Mouse (Mus musculus): Measurements from ENCODE around the gene Asb6. TPM values are rescaled to one million over a fixed set of nuclear protein-coding genes. Genes with fewer than 3 reads are reported as not detected.
A peak's percentile ranks its signal among the peaks of the same experiment; 100 is the strongest.

The Asb6 gene
- polyA plus RNA-seq, 1 experiment from 2014 or later, result 28.0 TPM

GRCm38 (mm10) chr2:30808296-30808655, 21.9 kb downstream of the Asb6 start:
- H3K4me3 ChIP-seq (replicated peaks; ENCODE audit: low read length), result peak overlapping the region; percentile 87
- no peak for ATAC-seq (ENCODE audit: insufficient read depth, low FRiP score)
- H3K4me2 ChIP-seq (ENCODE audit: low read depth, low read length), result peak overlapping the region; percentile 85
- H3K4me1 ChIP-seq (ENCODE audit: control insufficient read depth, insufficient read depth, low read length), result peaks cover 10% of the 10 kb centered on the region; the same call in 1 of the 2 replicates
- 2% methylated on average over 10 of the region's 10 CpGs for WGBS
- peak overlapping the region; percentile 90 for H3K9ac ChIP-seq (ENCODE audit: low read length)
- H3K9me3 ChIP-seq (replicated peaks; ENCODE audit: control insufficient read depth, low read length), result no peaks in the 10 kb centered on the region
- H3K36me3 ChIP-seq (ENCODE audit: control insufficient read depth, insufficient read depth, low read length), result peaks cover under 1% of the 10 kb centered on the region; the same call in 1 of the 2 replicates
- no peaks in the 10 kb centered on the region for H3K27me3 ChIP-seq (ENCODE audit: control insufficient read depth, insufficient read depth, low read length)
- peak overlapping the region; percentile 79 for H3K27ac ChIP-seq (ENCODE audit: low read length)

- Histone ChIP-seq H3K36me3 (ENCODE audit: control insufficient read depth, insufficient read depth, low read length) (no peaks in the 10 kb centered on the region), H3K4me3 (replicated peaks; ENCODE audit: low read length) (peak within 1 kb of the TSS; percentile 87), H3K9me3 (replicated peaks; ENCODE audit: control insufficient read depth, low read length) (no peaks in the 10 kb centered on the region), H3K27me3 (ENCODE audit: control insufficient read depth, insufficient read depth, low read length) (no peaks in the 10 kb centered on the region), H3K4me2 (ENCODE audit: low read depth, low read length) (peak within 1 kb of the TSS; percentile 85), H3K9ac (ENCODE audit: low read length) (peak within 1 kb of the TSS; percentile 90), H3K4me1 (ENCODE audit: control insufficient read depth, insufficient read depth, low read length) (peaks cover 10% of the 10 kb centered on the region; the same call in 1 of the 2 replicates), H3K27ac (ENCODE audit: low read length) (peak within 1 kb of the TSS; percentile 79)
- peak; percentile 99 for ATAC-seq (ENCODE audit: insufficient read depth, low FRiP score)
- WGBS, result 0% methylated on average over 42 of the region's 44 CpGs
Observed at GRCm38 (mm10) chr2:30807648-30808295, 22.4 kb downstream of the Asb6 start, which contains the start of gene Ntmt1. TSS of gene Ntmt1 (plus strand) at chr2:30807826.

GRCm38 (mm10) chr2:30807147-30807647, 22.9 kb downstream of the Asb6 start:
- Histone ChIP-seq H3K9me3 (replicated peaks; ENCODE audit: control insufficient read depth, low read length) (no peaks in the 10 kb centered on the region), H3K4me2 (ENCODE audit: low read depth, low read length) (peak overlapping the region; percentile 85), H3K36me3 (ENCODE audit: control insufficient read depth, insufficient read depth, low read length) (no peaks in the 10 kb centered on the region), H3K9ac (ENCODE audit: low read length) (peak overlapping the region; percentile 83), H3K4me3 (replicated peaks; ENCODE audit: low read length) (peak overlapping the region; percentile 87), H3K27ac (ENCODE audit: low read length) (peak overlapping the region; percentile 62), H3K4me1 (ENCODE audit: control insufficient read depth, insufficient read depth, low read length) (peaks cover 10% of the 10 kb centered on the region; the same call in 1 of the 2 replicates), H3K27me3 (ENCODE audit: control insufficient read depth, insufficient read depth, low read length) (no peaks in the 10 kb centered on the region)
- ATAC-seq (ENCODE audit: insufficient read depth, low FRiP score), result peak; percentile 6
- 6% methylated on average over 28 of the region's 28 CpGs for WGBS

- no peak overlapping the region for H3K4me2 ChIP-seq (ENCODE audit: low read depth, low read length)
- 82% methylated on average over 2 of the region's 2 CpGs for WGBS
- no peak for ATAC-seq (ENCODE audit: insufficient read depth, low FRiP score)
- H3K27ac ChIP-seq (ENCODE audit: low read length), result no peak overlapping the region
- no peaks in the 10 kb centered on the region for H3K9me3 ChIP-seq (replicated peaks; ENCODE audit: control insufficient read depth, low read length)
- no peaks in the 10 kb centered on the region for H3K27me3 ChIP-seq (ENCODE audit: control insufficient read depth, insufficient read depth, low read length)
- H3K4me1 ChIP-seq (ENCODE audit: control insufficient read depth, insufficient read depth, low read length), result peaks cover 13% of the 10 kb centered on the region
- no peak overlapping the region for H3K4me3 ChIP-seq (replicated peaks; ENCODE audit: low read length)
- H3K9ac ChIP-seq (ENCODE audit: low read length), result no peak overlapping the region
- H3K36me3 ChIP-seq (ENCODE audit: control insufficient read depth, insufficient read depth, low read length), result no peaks in the 10 kb centered on the region
Observed at GRCm38 (mm10) chr2:30805983-30806382, 24.1 kb downstream of the Asb6 start.

GRCm38 (mm10) chr2:30803604-30804003, 26.5 kb downstream of the Asb6 start, which contains the start of gene 1700001O22Rik:
TSS of gene 1700001O22Rik (minus strand) at chr2:30803661.
- H3K27ac ChIP-seq (ENCODE audit: low read length), result no peak within 1 kb of the TSS
- H3K27me3 ChIP-seq (ENCODE audit: control insufficient read depth, insufficient read depth, low read length), result no peaks in the 10 kb centered on the region
- ATAC-seq (ENCODE audit: insufficient read depth, low FRiP score), result no peak
- no peak within 1 kb of the TSS for H3K4me2 ChIP-seq (ENCODE audit: low read depth, low read length)
- no peaks in the 10 kb centered on the region for H3K9me3 ChIP-seq (replicated peaks; ENCODE audit: control insufficient read depth, low read length)
- peaks cover 4% of the 10 kb centered on the region; the same call in 1 of the 2 replicates for H3K4me1 ChIP-seq (ENCODE audit: control insufficient read depth, insufficient read depth, low read length)
- H3K9ac ChIP-seq (ENCODE audit: low read length), result no peak within 1 kb of the TSS
- no peak within 1 kb of the TSS for H3K4me3 ChIP-seq (replicated peaks; ENCODE audit: low read length)
- no peaks in the 10 kb centered on the region for H3K36me3 ChIP-seq (ENCODE audit: control insufficient read depth, insufficient read depth, low read length)
- 81% methylated on average over 3 of the region's 3 CpGs for WGBS

GRCm38 (mm10) chr2:30801067-30801852, 28.9 kb downstream of the Asb6 start:
- peak overlapping the region; percentile 93 for H3K4me2 ChIP-seq (ENCODE audit: low read depth, low read length)
- peak; percentile 71 for ATAC-seq (ENCODE audit: insufficient read depth, low FRiP score)
- peak overlapping the region; percentile 53 for H3K4me3 ChIP-seq (replicated peaks; ENCODE audit: low read length)
- no peaks in the 10 kb centered on the region for H3K9me3 ChIP-seq (replicated peaks; ENCODE audit: control insufficient read depth, low read length)
- peaks cover 10% of the 10 kb centered on the region for H3K4me1 ChIP-seq (ENCODE audit: control insufficient read depth, insufficient read depth, low read length)
- no peaks in the 10 kb centered on the region for H3K27me3 ChIP-seq (ENCODE audit: control insufficient read depth, insufficient read depth, low read length)
- H3K9ac ChIP-seq (ENCODE audit: low read length), result peak overlapping the region; percentile 77
- H3K27ac ChIP-seq (ENCODE audit: low read length), result no peak overlapping the region
- no peaks in the 10 kb centered on the region for H3K36me3 ChIP-seq (ENCODE audit: control insufficient read depth, insufficient read depth, low read length)
- WGBS, result under 1% methylated on average over 77 of the region's 77 CpGs

- H3K4me3 ChIP-seq (replicated peaks; ENCODE audit: low read length), result peak overlapping the region; percentile 53
- peak overlapping the region; percentile 93 for H3K4me2 ChIP-seq (ENCODE audit: low read depth, low read length)
- no peak for ATAC-seq (ENCODE audit: insufficient read depth, low FRiP score)
- no peak overlapping the region for H3K27ac ChIP-seq (ENCODE audit: low read length)
- WGBS, result 36% methylated on average over 7 of the region's 7 CpGs
- no peaks in the 10 kb centered on the region for H3K36me3 ChIP-seq (ENCODE audit: control insufficient read depth, insufficient read depth, low read length)
- peaks cover 13% of the 10 kb centered on the region for H3K4me1 ChIP-seq (ENCODE audit: control insufficient read depth, insufficient read depth, low read length)
- no peaks in the 10 kb centered on the region for H3K27me3 ChIP-seq (ENCODE audit: control insufficient read depth, insufficient read depth, low read length)
- H3K9me3 ChIP-seq (replicated peaks; ENCODE audit: control insufficient read depth, low read length), result no peaks in the 10 kb centered on the region
- H3K9ac ChIP-seq (ENCODE audit: low read length), result peak overlapping the region; percentile 77
Observed at GRCm38 (mm10) chr2:30800671-30801066, 29.5 kb downstream of the Asb6 start.

GRCm38 (mm10) chr2:30799456-30799855, 30.7 kb downstream of the Asb6 start:
- no peaks in the 10 kb centered on the region for H3K27me3 ChIP-seq (ENCODE audit: control insufficient read depth, insufficient read depth, low read length)
- H3K9ac ChIP-seq (ENCODE audit: low read length), result no peak overlapping the region
- no peaks in the 10 kb centered on the region for H3K36me3 ChIP-seq (ENCODE audit: control insufficient read depth, insufficient read depth, low read length)
- H3K4me2 ChIP-seq (ENCODE audit: low read depth, low read length), result no peak overlapping the region
- H3K4me1 ChIP-seq (ENCODE audit: control insufficient read depth, insufficient read depth, low read length), result peaks cover 19% of the 10 kb centered on the region
- 73% methylated on average over 3 of the region's 3 CpGs for WGBS
- no peak for ATAC-seq (ENCODE audit: insufficient read depth, low FRiP score)
- H3K9me3 ChIP-seq (replicated peaks; ENCODE audit: control insufficient read depth, low read length), result no peaks in the 10 kb centered on the region
- no peak overlapping the region for H3K4me3 ChIP-seq (replicated peaks; ENCODE audit: low read length)
- no peak overlapping the region for H3K27ac ChIP-seq (ENCODE audit: low read length)

- H3K4me3 ChIP-seq (replicated peaks; ENCODE audit: low read length), result 0 out of 2 replicates have a peak overlapping the region, but pooled peaks have one; percentile 8
- H3K27ac ChIP-seq (ENCODE audit: low read length), result peak overlapping the region; percentile 16; the same call in 1 of the 2 replicates
- H3K36me3 ChIP-seq (ENCODE audit: control insufficient read depth, insufficient read depth, low read length), result no peaks in the 10 kb centered on the region
- H3K9me3 ChIP-seq (replicated peaks; ENCODE audit: control insufficient read depth, low read length), result no peaks in the 10 kb centered on the region
- peak; percentile 65 for ATAC-seq (ENCODE audit: insufficient read depth, low FRiP score)
- no peaks in the 10 kb centered on the region for H3K27me3 ChIP-seq (ENCODE audit: control insufficient read depth, insufficient read depth, low read length)
- peak overlapping the region; percentile 54 for H3K9ac ChIP-seq (ENCODE audit: low read length)
- H3K4me1 ChIP-seq (ENCODE audit: control insufficient read depth, insufficient read depth, low read length), result peaks cover 19% of the 10 kb centered on the region
- WGBS, result 5% methylated on average over 11 of the region's 11 CpGs
- H3K4me2 ChIP-seq (ENCODE audit: low read depth, low read length), result peak overlapping the region; percentile 42
Observed at GRCm38 (mm10) chr2:30796382-30796781, 33.8 kb downstream of the Asb6 start.

Measured in stomach, embryonic 16.5 days (tissue).